Mouse (Mus musculus) brown adipose tissue, adult 24 weeks (tissue): ENCODE results near the gene Utp11. TPM values are rescaled to one million over a fixed set of nuclear protein-coding genes. Genes with fewer than 3 reads are reported as not detected.
"Not testable (repeated sequence)": the region's sequence is repeated elsewhere in the genome, so short reads cannot be mapped to it uniquely, and the experiment has no call there.

ENCODE experiments used
- H3K27ac ChIP-seq: fragments of 200-500 bp; replicated peaks from 2 replicates; pipeline ENCODE4 v1.5.1; 2012; ENCODE audit warnings: low read depth, mild to moderate bottlenecking, low read length
- H3K4me1 ChIP-seq: fragments of 200-500 bp; 2 replicates; pipeline ENCODE4 v1.6.1; 2012; ENCODE audit warnings: low read length, mixed read lengths; ENCODE audit not compliant: control insufficient read depth, insufficient read depth, insufficient read length
- H3K4me3 ChIP-seq: fragments of 200-500 bp; 2 replicates; pipeline ENCODE4 v1.5.1; 2012; ENCODE audit warnings: low read depth, mild to moderate bottlenecking, low read length, moderate library complexity; ENCODE audit not compliant: insufficient read depth
- polyA plus RNA-seq: library from polyadenylated mRNA; stranded (reverse); fragments of >200 nt; gene quantifications from 2 replicates; pipeline ENCODE4 v1.2.4, GENCODE M21; 2012; ENCODE audit not compliant: missing spikeins, insufficient read depth, insufficient read length

The Utp11 gene
- 20.9 and 27.6 TPM in 2 replicates for polyA plus RNA-seq

DNA sequence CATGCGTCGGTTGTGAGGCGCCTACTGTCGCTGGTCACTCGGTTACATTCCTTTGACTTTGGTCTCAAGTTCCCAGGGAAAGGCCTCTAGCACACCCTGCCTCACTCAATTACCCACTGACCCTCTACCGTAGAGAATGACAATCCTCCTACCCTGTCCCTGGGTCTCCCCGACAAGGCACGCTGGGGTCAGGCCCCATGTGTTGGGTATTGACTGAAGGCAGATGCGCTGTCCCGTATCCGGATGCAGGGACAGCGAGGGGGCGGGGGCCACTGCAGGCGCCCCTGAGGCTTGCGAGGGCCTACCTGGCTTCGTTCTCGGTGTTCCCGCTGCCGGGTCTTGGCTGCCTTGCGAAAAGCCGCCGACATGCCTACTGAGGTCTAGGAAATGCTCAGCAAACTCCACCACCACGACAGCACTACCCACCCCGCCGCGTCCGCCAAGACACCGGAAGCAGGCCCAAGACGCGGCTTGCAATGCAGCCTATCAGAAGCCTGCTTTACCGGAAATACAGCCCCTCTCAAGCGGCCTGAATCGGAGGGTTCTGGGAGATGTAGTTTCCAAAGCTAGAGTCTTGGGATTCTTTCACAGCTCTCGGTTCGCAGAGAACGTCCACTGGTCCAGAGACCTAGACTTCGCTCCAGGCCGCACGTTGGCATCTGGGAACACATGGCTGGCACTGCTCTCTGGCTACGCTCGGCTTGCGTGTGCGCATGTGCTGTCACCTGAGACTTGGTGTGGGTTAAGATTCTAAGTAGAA is at the start of gene Utp11:
TSS of gene Utp11 (minus strand) at position 466 of the 760 bp plus-strand sequence.
- Histone ChIP-seq H3K4me3 (peak within 1 kb of the TSS; percentile 92), H3K4me1 (no peaks in the 10 kb centered on the region), H3K27ac (peak within 1 kb of the TSS; percentile 80)

DNA sequence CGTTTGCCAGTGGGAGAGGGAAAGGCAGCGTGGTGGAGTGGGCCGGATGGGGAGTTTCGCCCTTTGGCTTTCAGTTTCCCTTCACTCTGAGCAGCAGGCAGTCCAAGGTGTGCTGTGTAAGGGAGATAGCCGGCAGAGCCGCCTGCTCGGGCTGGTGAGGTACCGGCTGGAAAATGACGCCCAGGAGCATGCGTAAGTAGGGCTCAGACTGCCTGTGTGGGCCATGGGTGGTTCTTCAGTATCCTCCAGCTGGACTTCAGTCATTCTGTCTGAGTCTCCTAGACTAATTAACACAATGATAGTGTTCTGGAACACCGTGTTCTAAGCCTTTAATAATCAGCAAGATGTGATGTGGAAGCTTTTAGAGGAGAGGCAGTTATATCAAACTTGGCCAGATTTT is 49.4 kb upstream of the Utp11 start:
- H3K27ac ChIP-seq = no peak overlapping the region
- no peaks in the 10 kb centered on the region for H3K4me1 ChIP-seq
- no peak overlapping the region for H3K4me3 ChIP-seq

DNA sequence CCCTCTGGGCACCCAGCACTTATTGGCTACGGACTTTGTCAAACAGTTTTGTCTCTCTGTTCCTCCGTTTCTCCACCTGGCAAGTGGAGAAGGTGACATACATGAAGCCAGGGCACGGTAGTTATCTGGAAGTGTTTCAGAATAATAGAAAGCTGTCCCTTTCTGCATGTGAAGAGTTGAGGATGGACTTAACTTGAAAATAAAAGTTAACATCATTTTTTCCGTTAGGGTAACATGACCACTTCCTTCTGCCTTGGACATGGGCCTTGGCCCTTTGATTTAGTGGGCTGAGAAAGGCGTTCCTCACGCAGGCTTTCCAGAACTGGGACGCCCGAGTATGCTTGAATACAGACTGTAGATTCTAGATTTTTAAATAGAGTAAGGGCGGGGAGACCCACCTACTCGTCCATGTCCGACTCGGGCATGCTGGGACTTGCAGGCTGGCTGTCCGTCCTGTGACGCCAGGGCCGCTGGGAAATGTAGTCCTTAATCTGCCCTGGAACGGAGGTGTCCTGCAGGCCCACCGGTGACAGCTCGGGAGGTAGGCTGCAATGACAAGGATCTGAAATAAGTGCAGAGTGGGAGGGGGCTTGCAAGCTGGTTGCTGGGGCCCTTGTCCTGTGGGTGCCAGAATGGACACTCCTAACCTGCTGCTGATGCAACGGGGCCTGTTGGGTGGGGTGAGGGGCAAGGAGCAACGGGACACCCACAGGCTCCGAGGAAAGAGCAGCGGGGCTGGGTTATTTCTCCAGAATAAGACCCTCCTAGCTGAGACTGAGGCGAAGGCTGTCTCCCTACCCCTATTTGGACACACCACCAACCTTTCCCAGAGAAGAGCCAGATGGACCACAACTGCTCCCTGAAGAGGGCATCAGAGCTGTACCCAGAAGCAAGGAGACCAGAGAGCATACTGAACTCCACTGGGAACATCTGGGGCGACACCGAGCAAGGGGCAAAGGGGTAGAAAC is 48.3 kb upstream of the Utp11 start, which contains the start of gene Inpp5b:
TSS of gene Inpp5b (plus strand) at position 475 of the 968 bp plus-strand sequence.
- peak within 1 kb of the TSS; percentile 71 for H3K4me3 ChIP-seq
- H3K27ac ChIP-seq = peak within 1 kb of the TSS; percentile 50
- H3K4me1 ChIP-seq = no peaks in the 10 kb centered on the region

DNA sequence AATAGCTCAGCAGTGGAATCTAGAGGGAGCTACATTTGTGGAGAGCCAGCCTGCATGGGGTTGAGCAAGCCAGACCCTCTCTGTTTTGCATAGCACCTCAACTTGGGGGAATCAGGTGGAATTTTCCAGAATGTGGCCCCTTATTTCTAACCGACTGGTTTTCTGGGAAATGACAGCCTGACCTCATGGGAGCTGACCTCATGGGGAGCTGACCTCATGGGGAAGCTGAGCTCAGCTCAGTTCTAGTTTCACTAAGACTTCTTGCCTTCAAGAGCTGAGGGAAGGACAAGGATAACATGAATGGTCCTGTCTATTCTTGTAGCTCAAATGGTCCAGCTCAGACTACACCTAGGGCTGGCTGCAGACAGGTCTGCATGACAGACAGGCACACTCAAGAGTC is 45.4 kb upstream of the Utp11 start:
- Histone ChIP-seq H3K4me1 (no peaks in the 10 kb centered on the region), H3K4me3 (no peak overlapping the region), H3K27ac (peak overlapping the region; percentile 8; the same call in 1 of the 2 replicates)

DNA sequence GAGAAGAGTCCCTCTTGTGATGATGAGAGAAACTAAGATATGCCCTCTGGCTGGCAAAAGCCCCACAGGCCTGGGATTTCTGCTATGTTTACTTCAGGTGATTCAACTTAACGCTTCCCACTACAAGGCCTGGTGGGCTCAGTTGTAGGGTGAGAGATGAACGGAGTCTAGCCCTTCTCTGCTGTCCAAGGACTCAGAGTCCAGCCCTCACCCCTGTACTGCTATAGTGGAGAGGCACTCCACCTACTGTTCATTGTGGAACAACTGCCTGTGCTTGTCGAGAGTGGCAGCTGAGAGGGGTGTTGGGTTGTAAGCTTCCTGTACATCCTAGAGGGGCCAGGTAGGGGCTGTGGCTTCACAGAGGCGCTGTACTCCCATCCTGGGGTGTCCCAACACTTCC is 44.6 kb upstream of the Utp11 start:
- Histone ChIP-seq H3K4me3 (no peak overlapping the region), H3K4me1 (no peaks in the 10 kb centered on the region), H3K27ac (no peak overlapping the region)

DNA sequence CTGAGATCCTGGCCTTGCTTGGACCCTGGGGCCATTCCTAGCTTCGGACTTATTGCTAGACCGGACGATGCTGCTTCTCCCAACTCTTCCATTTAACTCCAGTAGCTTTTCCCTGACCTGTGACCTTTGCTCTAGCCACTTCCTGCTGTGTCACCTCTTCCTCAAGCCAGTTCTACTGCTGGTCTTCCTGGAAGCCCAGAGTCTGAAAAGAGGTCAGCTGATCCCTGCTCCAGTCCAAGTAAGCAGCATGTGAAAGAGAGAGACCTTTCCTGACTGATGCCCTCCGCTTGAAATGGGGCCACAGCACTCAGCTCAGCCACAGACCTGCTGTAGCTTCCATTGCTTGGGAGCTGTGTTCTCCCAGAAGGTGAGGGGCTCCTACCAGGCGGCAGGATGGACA is 44.1 kb upstream of the Utp11 start:
- Histone ChIP-seq H3K4me3 (no peak overlapping the region), H3K27ac (no peak overlapping the region), H3K4me1 (no peaks in the 10 kb centered on the region)

DNA sequence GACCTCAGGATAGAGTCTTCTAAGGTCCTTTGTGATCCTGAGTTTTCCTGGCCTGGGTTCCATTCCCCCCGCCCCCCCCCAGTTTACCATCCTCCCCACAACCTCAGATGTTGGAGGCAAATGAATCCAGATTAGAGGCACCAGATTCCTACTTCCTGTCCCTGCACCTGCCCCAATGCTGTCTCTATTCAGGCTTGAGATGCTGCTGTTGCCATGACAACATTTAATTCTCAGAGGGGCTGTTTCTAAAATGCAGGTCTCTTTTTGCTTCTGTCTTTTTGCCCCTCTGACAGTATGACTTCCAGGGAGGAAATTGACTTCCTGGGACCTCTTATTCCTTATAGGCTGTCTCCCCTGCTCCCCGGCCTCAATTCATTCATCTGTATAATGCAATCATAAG is 43.6 kb upstream of the Utp11 start:
- H3K4me3 ChIP-seq = no peak overlapping the region
- H3K4me1 ChIP-seq = no peaks in the 10 kb centered on the region
- H3K27ac ChIP-seq = no peak overlapping the region

DNA sequence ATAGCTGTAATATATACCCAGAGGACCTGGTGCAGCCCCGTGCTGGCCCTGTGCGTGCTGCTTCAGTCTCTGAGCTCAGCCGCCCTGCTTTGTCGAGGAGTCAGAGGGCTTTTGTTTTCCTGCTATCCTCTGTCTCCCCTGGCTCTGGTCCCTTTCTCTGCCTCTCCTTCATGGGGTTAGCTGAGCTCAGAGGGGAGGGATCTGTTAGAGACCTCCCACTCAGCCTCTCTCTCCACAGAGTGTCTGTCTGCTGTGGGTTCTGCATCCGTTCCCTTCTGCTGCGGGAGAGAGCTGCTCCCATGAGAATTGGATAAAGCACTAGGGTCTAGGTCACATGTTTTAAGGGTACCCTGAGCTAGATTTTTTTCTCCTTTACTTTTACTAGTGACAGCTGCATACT is 32.7 kb upstream of the Utp11 start:
- Histone ChIP-seq H3K4me3 (no peak overlapping the region), H3K27ac (no peak overlapping the region), H3K4me1 (no peaks in the 10 kb centered on the region)

DNA sequence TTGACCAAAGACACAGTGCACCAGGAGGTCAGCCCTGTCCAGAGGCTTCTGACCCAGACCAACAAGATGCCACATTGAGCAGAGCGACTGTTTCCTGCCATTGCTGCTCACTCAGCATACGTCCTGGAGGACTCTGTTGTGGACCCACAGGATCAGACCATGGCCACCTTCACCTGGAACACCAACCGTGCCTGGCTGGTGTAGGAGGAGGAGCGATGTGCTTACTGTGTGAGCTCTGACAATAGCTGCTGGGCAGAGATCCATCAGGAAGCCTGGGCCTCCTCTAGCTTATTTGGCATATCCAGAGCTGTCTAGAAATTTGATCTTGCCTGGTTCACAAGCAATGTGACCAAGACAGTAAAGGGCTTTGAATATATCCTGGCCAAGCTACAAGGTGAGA is 25.7 kb upstream of the Utp11 start:
- Histone ChIP-seq H3K4me3 (no peak overlapping the region), H3K4me1 (no peaks in the 10 kb centered on the region; the same call in 1 of the 2 replicates), H3K27ac (no peak overlapping the region)

DNA sequence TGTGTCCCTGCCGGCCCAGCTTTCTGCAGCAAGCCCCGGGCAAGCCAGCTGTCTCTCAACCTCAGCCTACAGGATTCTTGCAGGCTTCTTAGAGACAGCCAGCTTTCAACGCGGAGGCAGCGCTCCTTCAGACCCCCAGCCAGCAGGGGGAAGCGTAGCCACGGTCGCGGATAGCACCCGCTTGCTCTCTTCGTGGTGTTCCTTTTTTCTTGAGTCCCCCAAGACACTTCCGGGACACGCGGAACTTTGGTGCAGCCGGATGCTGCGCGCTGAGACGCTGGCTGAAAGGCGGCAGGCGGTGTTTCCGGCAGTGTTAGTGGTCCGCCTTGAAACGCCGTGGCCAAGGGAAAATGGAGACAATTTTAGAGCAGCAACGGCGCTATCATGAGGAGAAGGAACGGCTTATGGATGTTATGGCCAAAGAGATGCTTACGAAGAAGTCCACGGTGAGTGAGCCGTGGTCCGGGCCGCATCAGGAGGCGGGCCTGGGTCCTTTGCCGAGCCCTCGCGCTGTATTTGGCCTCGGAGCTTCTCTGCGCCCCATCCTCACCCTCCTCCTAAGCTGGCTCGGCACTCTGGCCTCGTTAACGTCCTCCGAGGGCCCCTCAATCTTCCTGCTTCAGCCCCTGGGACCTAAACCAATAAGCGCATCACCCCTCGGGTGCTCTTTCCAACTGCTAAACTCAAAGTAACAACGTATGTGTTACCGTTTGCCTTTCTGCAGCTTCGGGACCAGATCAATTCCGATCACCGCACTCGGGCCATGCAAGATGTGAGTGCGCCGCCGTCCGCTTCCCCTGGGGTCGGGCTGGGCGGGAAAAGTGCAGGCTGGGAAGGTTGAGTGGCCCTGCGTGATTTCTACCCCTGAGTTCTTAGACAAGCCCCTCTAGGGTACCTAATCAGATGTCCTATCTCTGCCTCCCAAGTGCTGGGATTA is 21.4 kb upstream of the Utp11 start, which contains the start of gene Sf3a3:
TSS of gene Sf3a3 (plus strand) at position 232 of the 937 bp plus-strand sequence.
- peak within 1 kb of the TSS; percentile 48 for H3K27ac ChIP-seq
- no peaks in the 10 kb centered on the region; the same call in 1 of the 2 replicates for H3K4me1 ChIP-seq
- H3K4me3 ChIP-seq = peak within 1 kb of the TSS; percentile 91

DNA sequence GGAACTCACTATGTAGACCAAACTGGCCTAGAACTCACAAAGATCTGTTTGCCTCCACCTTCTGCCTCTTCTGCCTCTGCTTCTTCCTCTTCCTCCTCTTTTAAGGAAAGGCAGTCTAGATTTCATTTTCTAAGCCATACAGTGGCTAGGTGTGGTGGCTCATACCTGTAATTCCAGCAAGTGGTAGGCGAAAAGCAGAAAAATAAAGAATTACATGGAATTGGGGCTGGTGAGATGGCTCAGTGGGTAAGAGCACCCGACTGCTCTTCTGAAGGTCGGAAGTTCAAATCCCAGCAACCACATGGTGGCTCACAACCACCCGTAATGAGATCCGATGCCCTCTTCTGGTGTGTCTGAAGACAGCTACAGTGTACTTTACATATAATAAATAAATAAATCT is 20.4 kb upstream of the Utp11 start:
- not testable (repeated sequence) for H3K27ac ChIP-seq, H3K4me3 ChIP-seq, H3K4me1 ChIP-seq

DNA sequence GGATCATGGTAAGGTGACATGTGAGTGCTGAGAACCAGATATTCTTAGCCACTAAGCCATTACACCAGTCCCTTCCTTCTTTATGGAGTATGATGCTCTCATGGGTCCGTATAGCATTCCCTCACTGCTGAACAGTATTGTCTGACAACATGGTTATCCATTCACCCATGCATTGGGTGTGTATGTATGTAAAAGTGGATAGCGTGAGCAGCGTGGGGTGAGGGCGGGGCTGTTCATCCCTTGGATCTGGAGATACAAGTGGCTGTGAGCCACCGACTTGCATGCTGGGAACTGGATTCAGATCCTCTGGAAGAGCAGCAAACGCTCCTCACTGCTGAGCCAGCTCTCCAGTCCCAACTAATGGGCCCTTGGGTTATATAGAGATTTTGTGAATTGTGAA is 19.2 kb upstream of the Utp11 start:
- no peak overlapping the region for H3K27ac ChIP-seq
- no peak overlapping the region for H3K4me3 ChIP-seq
- no peaks in the 10 kb centered on the region; the same call in 1 of the 2 replicates for H3K4me1 ChIP-seq

DNA sequence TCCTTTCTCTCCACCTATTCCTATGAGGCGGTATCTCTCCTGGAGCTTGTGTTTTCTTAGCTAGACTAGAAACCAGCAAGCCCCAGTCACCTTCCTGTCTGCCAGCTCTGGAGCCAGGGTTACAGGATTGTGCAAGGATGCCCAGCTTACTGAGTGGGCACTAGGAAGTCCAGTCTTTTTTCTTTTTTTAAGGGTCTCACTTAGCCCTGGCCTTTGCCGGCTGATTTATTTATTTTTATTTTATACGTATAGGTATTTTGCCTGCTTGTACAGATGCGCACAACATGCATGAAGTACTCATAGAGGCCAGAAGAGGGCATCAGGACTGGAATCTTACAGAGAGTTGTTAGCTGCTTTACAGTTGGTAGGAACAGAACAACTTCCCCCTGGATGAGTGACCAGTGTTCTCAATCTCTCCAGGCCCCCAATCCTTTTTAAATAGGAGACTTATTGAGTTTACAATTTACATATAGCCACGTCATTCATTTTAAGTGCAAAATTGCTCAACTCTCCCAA is 17.4 kb upstream of the Utp11 start:
- no peak overlapping the region for H3K27ac ChIP-seq
- no peak overlapping the region for H3K4me3 ChIP-seq
- peaks cover under 1% of the 10 kb centered on the region for H3K4me1 ChIP-seq

DNA sequence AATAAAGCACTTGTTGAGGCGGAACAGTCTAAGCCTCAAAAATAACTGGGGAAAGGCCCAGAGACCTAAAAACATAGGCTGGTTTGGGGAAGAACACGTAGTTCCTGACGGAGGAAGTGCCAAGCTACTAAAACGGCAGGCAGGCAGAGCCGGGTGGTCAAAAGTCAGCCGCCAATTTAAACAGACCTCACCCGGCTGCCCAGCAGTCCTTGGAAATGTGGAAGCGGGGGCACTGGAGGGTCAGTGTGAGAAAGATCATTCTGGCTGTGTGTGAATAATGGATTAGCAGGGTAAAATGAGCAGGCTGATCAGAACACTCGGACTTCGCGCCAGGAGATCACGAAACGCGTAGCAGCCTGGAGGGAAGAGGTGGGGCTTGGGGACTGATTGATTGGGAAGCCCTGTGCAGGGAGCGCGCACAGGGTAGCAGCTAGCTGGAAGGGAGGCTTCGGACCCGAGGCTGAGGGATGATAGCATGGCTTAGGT is 16.6 kb upstream of the Utp11 start:
- H3K27ac ChIP-seq = peak overlapping the region; percentile 57
- H3K4me1 ChIP-seq = peaks cover 4% of the 10 kb centered on the region
- H3K4me3 ChIP-seq = peak overlapping the region; percentile 29
